Mouse (Mus musculus) erythroid progenitor cell, adult 5-6 weeks (primary cell): Measurements from ENCODE around the gene Smim6. TPM values are rescaled to one million over a fixed set of nuclear protein-coding genes. Genes with fewer than 3 reads are reported as not detected.
A peak's percentile ranks its signal among the peaks of the same experiment; 100 is the strongest.

ENCODE experiments used
- ATAC-seq: replicated peaks from 2 replicates; pipeline ENCODE4 v1.8.0; 2016; ENCODE audit warnings: moderate number of reproducible peaks, mild to moderate bottlenecking, moderate TSS enrichment, inconsistent platforms; ENCODE audit not compliant: poor library complexity, low FRiP score, severe bottlenecking
- total RNA-seq, 2 experiments: library from RNA; stranded (forward) in 1 of 2; stranded (reverse) in 1 of 2; fragments of 150-400 nt in 1 of 2; fragments of 186-747, 209-891 nt in 1 of 2; gene quantifications; 2 replicates each; pipeline versions ENCODE4 v1.2.3 to v1.2.4; 2015 to 2017; ENCODE audit warnings: low replicate concordance in 2 of 2

The Smim6 gene
- total RNA-seq, 2 experiments from 2014 or later, result 0.23 to 15.1 TPM

DNA sequence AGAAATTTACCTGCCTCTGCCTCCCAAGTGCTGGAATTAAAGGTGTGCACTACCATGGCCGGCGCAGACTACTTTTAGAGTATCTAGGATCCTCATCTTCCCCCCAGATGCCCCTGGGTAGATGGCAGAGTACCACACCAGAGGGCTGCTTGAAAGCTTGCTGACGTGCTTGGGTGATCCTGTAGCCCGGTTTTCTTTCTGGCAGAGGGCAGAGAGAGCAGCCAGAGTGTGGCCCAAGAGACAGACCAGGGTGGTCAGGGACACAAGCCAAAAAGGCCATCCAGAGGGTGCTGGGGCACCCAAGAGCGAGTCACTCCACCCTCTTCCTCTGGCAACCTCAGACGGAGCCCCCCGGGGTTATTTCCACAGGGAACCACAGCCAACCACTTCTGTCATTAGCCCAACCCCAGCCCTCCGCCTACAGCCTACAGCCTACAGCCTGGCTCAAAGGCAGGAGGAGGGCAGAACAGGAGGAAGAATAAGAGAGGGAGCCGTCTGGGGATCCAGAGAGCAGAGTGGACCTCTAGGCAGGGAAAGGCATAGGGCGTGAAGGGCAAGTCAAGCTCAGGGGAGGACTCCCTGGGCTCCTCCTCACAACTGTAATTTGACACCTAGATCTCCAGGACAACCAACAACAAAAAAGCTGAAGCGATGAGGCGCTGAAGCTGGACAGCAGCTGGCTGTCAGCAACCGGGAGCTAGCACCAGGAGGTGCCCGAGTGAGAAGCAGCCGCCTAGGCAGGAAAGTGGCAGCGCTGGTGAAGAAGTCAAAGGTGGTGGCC, 12.1 kb upstream of the Smim6 start, which contains the start of gene Smim5:
Gene Smim5 (plus strand): TSS at position 481 of the 781 bp plus-strand sequence.
- ATAC-seq, result peak; percentile 51

- 0 out of 2 replicates have a peak, but pooled peaks have one; percentile 2 for ATAC-seq
Observed at GRCm38 (mm10) chr11:115900561-115901337, 11.1 kb upstream of the Smim6 start.

DNA sequence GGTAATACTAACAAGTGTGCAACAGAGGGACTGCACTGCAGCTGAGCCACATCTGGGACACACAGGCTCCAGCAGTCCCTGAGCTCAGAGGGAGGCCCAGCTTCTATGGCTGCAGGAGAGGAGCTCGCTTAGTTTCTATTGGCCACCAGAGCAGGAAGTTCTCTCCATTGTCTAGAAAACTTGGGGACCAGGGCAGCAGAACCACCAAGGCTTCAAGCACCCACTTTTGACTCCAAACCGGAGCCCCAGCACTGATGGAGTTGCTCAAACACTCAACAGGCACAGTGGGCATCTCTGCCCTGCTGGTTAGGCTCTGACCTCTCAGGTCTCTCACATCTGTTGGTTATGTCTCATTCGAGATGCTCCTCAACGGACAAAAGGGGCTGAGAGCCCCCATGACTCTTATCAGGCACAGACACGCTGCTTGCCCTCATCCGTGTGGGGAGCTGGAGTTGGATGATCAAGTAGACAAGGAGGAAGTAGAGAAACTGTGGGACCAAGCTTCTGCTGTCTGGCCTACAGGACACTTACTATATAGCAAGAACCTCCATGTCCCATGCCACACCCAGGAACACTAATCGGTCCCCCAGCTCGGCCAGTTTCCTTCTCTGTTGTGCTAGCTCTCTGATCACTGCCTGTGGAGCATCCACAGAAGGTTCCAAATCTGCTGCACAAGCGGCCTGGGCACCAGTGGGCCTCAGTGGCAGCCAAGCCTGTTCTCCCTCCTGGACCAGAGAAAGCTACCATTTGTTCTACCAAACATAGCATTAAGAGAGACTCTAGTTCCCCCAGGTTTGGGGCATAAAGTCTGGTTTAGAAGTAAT, 10.3 kb upstream of the Smim6 start:
- peak; percentile 39 for ATAC-seq

DNA sequence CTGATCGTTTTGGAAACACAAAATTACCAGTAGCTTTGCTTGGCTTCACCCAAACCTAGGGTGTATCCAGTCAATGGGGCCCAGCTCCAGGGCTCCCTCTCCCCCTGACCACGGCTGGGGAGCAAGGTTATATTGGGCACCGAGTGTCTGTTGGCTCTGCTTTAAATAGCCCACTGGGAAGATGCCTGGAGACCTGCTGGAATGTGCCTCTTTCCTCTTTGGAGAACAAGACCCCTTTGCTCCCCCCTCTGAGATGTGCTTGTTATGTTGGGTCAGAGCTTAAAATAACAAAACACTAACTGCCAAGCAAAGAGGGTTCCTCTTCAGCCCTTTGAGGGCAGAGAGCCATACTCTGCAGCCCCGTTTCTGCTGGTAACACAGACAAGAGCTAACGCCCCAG, 9.6 kb upstream of the Smim6 start:
- no peak for ATAC-seq

DNA sequence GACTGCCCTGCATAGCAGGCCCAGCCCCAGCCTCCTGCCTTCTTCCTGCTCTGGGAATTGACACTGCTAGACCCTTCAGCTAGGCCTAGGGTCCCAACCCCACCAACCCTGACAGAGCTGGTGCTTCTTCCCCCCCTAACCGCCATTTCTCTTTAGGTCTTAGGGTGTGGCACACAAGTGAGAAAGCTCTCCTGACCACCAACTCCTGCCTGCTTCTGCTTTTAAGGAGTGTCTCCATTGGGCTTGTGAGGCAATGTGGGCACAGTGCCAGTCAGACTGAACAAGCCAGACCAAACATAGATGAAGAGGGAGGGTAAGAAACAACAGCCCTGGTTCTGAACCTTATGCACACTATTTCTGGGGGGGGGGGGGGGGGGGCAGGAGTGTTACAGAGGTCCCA, 9.0 kb upstream of the Smim6 start:
- no peak for ATAC-seq

- ATAC-seq, result peak; percentile 65
Observed at GRCm38 (mm10) chr11:115903384-115904230, 8.2 kb upstream of the Smim6 start.

DNA sequence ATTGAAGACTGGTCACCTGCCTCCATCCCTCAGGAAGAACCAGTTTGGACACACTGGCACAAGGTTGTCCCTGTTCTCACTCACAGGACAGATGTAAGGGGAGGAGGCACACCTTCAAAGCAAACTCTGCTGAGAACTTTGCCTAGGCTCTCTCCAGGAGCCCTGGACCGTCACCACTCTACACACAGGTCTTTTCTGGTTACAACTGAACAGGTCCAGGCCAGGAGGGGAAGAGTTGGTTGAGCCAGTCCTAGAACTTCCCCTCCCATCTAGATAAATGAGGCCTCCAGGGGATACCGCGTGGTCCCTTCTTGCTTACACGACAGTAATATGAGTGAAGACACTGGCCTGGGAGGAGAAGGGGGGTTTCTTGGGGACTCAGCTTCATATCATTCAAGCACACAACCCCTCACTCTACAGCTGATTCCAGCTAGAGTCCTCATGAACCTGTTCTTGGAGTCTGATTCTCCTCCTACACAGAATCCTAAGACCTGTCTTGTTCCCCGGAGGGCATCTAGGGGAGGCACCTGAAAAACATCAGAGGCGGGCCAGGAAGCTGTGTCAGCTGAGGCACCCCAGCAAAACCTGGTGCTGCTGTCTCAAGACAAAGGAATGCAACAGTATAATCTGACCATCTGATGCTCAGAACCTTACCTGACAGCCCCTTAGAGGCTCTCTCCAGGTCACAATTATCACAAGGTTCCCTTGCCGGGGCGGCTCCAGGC, 7.4 kb upstream of the Smim6 start:
- no peak for ATAC-seq

DNA sequence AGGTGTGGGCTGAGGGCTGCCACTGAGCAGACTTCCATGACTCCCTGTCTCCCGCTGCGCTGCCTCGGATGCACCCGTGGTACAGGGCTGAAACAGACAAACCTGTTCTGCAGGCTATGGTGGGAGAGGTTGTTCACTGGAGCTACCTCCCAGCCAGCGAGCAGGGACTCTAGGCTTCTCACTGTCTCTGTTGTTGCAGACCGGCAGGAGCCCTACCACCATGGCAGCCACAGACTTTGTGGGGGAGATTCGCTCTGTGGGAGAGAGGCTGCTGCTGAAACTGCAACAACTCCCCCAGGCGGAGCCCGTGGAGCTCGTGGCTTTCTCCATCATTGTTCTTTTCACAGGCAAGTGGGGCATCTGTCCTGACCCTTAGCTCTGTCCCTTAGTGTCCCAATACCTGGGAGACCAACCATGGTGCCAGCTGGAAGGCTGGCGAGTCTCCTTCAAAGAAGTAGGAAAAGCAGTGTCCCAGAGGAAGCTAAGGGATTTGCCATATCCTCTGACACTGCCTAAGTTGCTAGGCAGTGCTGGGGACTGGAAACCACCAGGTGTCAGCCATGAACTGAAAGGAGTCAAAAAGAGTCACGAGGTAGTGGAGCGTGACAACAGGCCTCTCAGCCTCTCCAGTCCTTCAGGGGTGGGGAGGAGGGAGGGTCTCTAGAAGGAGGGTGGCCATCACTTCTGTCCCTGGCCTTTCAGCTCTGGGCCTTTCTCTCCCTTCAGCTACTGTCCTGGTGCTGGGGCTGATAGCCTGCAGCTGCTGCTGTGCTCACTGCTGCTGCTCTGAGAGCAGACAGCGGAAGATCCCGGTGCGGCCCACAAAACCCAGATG, 6.6 kb upstream of the Smim6 start:
- no peak for ATAC-seq

DNA sequence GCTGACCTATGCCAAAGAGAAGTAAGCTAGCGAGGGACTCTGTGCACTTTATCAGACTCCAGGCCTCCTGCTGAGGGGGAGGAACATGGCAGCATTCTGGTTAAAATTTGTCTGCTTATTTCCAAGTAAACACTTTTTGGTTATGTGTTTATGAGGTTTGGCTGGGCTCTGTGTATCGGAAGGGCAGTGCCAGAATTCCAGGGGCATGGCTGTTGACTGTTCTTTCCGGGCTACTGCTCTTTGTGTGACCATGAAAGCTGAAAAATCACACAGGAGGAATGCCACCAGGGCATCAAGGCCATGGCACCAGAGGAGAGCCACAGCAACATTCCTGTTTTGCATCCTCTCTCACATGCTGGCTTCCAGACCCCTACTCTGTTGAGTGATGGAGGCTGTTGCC, 5.7 kb upstream of the Smim6 start:
- no peak for ATAC-seq

DNA sequence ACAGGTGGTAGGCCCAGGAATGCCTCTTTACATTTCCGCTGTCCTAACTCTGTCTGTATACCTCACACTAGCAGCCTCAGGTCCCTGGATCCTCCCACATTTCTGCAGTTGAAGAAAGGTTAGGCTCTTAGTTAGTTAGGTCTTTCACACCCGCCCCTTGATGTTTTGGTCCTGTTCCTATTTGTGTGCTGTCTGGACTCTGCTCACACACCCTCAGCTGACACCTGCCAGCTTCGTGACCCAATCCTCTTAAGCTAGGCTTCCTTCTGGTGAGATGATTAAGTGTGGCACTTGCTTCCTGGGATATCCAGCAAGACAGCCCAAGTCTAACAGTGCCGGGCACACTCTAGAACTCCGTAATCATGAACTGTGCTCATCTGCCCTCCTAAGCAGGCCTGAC, 5.3 kb upstream of the Smim6 start:
- no peak for ATAC-seq

- peak; percentile 82 for ATAC-seq
Observed at GRCm38 (mm10) chr11:115911134-115911561, 669 bp upstream of the Smim6 start.

GRCm38 (mm10) chr11:115916579-115916978, 4.8 kb downstream of the Smim6 start:
- no peak for ATAC-seq

DNA sequence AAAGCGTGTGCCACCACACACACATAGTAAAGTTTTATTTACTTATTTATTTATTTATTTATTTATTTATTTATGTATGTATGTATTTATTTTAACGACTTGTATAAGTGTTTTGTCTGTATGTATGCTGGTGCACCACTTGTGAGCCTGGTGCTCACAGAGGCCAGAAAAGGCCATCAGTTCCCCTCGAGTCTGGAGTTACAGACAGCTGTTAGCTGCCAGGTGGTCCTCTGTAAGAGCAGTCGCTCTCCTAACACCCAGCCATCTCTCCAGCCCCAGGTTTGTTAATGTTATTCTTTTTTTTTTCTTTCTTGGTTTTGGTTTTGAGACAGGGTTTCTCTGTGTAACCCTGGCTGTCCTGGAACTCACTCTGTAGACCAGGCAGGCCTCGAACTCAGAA, 6.8 kb downstream of the Smim6 start:
- no peak for ATAC-seq

DNA sequence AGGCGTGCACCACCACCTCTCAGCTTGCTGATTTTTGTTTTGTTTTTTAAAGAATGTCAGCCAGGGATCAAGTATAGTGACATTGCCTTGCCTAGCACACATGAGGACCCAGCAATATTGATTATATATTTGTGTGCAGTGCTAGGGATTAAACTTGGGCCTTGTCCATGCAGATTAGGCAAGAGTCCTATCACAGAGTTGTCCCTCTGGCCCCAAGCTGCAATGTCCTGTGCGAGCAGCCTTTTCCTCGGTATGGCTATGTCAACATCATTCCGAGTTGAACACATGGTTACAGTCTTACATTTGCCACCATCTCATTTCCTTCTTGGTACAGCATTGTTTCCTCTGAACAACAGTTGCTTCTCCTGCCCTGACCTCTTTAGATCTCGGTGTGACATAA, 7.3 kb downstream of the Smim6 start:
- ATAC-seq, result no peak

DNA sequence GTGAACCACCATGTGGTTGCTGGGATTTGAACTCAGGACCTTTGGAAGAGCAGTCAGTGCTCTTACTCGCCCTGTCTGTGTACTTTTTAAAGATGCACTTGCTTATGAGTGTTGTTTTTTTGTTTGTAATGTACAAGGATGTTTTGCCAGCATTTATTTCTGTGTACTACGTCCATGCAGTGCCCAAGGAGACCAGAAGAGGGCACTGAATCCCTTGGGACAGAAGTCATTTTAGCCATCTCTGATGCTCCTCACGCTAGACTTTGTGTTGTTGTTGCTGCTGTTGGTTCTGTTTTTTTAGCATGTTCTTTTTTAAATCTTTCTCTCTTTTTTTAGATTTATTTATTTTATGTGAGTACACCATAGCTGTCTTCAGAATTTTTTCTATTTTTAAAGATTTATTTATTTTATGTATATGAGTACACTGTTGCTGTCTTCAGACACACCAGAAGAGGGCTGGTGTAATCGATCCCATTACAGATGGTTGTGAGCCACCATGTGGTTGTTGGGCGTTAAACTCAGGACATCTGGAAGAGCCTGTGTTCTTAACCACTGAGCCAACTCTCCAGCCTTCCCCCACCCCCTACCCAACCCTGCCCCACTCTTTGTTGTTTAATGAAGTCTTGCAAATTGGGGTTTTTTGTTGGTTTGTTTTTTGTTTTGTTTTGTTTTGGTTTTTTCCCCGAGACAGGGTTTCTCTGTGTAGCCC, 8.4 kb downstream of the Smim6 start:
- peak; percentile 91 for ATAC-seq

DNA sequence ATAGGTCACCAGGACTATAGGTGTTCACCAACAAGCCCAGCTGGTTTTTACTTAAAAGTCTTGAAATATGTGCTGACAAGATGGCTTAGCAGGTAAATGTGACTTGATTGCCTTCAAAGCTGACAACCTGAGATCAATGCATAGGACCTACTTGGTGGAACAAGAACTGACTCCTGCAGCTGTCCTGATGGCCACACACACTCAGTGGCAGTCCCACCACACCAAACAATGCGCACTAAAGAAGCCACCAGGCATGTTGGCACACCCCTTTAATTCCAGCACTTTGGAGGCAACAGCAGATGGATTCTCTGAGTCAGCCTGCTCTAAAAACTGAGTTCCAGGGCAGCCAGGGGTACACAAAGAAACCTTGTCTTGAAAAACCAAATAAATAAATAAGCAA, 10.2 kb downstream of the Smim6 start:
- no peak for ATAC-seq

DNA sequence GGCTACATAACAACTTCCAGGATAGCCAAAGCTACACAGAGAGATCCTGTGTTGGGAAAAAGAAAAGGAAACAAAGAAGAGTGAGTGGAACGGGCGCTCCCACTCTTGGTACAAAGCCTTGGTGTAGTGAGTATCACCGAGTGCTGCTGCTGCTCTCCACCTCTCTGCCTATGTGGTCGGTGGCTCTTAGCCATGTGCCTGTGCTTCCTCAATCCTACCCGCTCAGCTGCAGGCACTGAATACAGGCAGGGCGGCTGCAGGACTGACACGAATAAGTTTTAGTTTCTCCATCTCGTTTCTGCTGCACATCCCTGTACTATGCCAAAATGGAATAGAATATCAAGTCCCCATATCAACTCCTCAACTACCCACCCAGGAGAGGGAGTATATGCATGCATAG, 17.2 kb downstream of the Smim6 start:
- no peak for ATAC-seq
